Mouse (Mus musculus): ENCODE data around the gene Olfr1024.

GRCm38 (mm10) chr2:85914893-85915292 is 10.0 kb upstream of the Olfr1024 start, which contains the start of gene Olfr1025-ps1:
- TF ChIP-seq CTCF (IDR thresholded peaks at IDR 0.05; ENCODE audit: extremely low read depth, insufficient read length, insufficient replicate concordance, low read depth, low read length) (no peak), POLR2A (IDR thresholded peaks at IDR 0.05; ENCODE audit: low read depth, low read length) (no peak)
